Mouse (Mus musculus): ENCODE data around the gene Cdkn2aipnl. TPM values are rescaled to one million over a fixed set of nuclear protein-coding genes. Genes with fewer than 3 reads are reported as not detected.

The Cdkn2aipnl gene
- polyA plus RNA-seq, 1 experiment: 52.7 TPM

DNA sequence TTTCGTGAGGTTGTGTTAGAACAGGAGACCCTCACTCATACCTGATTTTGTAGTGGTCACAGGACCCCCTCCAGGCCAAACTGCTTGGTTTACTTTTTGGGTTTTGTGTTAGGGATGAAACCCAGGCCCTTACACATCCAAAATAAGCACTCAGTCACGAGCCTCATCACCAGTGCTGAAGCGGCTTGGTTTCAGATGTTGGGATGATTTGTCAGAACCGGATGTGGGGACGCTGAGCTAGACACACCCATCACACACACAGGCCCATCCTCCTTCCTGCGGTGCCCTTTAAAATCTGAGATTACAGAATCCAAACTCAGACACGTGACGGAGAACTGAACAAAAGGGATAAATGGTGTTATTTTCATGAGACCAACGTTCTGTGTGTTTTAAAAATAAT lies 1.4 kb downstream of the Cdkn2aipnl start:
- peaks cover 32% of the 10 kb centered on the region for H3K79me2 ChIP-seq (ENCODE audit: control insufficient read depth, insufficient read depth)
- H3K79me3 ChIP-seq (ENCODE audit: low read depth): peaks cover 14% of the 10 kb centered on the region
- no peak overlapping the region for H3K4me3 ChIP-seq (ENCODE audit: insufficient read depth, poor library complexity, severe bottlenecking)
- peaks cover 40% of the 10 kb centered on the region for H3K36me3 ChIP-seq (ENCODE audit: control insufficient read depth, insufficient read depth)
- TF ChIP-seq FOSL1 (IDR thresholded peaks at IDR 0.05; ENCODE audit: insufficient read depth, low read length, poor library complexity, severe bottlenecking): no peak
- TF ChIP-seq CTCF (IDR thresholded peaks at IDR 0.05; ENCODE audit: control insufficient read depth, insufficient read depth, insufficient read length): no peak
- no peak for TF ChIP-seq MYOG (IDR thresholded peaks at IDR 0.05; ENCODE audit: control insufficient read depth, extremely low read depth, insufficient read length)
- no peak for TF ChIP-seq CEBPB (IDR thresholded peaks at IDR 0.05; ENCODE audit: low read depth)
- no peak for TF ChIP-seq MYOD1 (IDR thresholded peaks at IDR 0.05; ENCODE audit: control insufficient read depth, insufficient read length, low read depth)
- H3K27me3 ChIP-seq (ENCODE audit: control insufficient read depth, insufficient read depth, insufficient read length): no peaks in the 10 kb centered on the region
- H3ac ChIP-seq (ENCODE audit: control insufficient read depth, insufficient read length, low read depth): no peak overlapping the region

DNA sequence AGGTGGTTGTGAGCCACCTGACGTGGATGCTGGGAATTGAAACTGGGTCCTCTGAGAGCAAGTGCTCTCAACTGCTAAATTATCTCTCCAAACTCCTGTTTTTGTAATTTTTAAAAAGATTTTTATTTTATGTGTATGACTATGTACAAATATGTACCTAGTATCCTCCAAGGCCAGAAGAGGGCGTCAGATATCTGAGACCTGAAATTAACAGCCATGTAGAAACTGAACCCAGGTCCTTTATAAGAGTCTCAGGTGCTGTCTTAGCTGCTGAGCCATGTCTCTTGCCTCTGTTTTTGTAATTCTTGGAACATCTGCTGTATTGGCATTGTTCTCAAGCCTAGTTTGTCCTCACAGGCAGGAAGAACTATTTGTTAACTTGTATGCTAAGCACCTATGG lies 2.0 kb downstream of the Cdkn2aipnl start:
- Histone ChIP-seq H3K27me3 (ENCODE audit: control insufficient read depth, insufficient read depth, insufficient read length) (no peaks in the 10 kb centered on the region), H3ac (ENCODE audit: control insufficient read depth, insufficient read length, low read depth) (no peak overlapping the region), H3K79me3 (ENCODE audit: low read depth) (peaks cover 14% of the 10 kb centered on the region), H3K79me2 (ENCODE audit: control insufficient read depth, insufficient read depth) (peaks cover 32% of the 10 kb centered on the region), H3K4me3 (ENCODE audit: insufficient read depth, poor library complexity, severe bottlenecking) (no peak overlapping the region), H3K36me3 (ENCODE audit: control insufficient read depth, insufficient read depth) (peaks cover 44% of the 10 kb centered on the region)
- no peak for TF ChIP-seq FOSL1 (IDR thresholded peaks at IDR 0.05; ENCODE audit: insufficient read depth, low read length, poor library complexity, severe bottlenecking)
- no peak for TF ChIP-seq MYOD1 (IDR thresholded peaks at IDR 0.05; ENCODE audit: control insufficient read depth, insufficient read length, low read depth)

DNA sequence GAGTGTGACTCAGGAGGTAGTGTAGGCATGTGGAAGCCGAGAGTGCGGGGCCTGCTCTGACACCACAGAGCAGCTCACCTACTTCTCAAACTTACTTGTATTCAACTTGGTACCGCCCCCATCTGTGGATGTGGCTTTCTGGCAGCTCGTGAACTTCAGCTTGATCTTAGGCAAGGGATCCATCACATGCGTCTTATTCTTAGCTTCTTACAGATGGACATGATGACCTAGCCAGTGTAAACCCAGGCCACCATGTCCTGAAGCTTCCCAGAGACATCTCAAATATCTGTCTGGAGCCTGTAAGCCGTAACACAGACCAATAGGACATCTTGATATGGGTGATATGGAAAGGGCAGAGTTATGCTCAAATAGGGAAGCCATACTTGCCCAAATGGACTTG lies 4.2 kb downstream of the Cdkn2aipnl start:
- Histone ChIP-seq H3K36me3 (ENCODE audit: control insufficient read depth, insufficient read depth) (peaks cover 64% of the 10 kb centered on the region), H3K79me3 (ENCODE audit: low read depth) (peaks cover 14% of the 10 kb centered on the region), H3K27me3 (ENCODE audit: control insufficient read depth, insufficient read depth, insufficient read length) (no peaks in the 10 kb centered on the region), H3K4me3 (ENCODE audit: insufficient read depth, poor library complexity, severe bottlenecking) (no peak overlapping the region), H3K79me2 (ENCODE audit: control insufficient read depth, insufficient read depth) (peaks cover 32% of the 10 kb centered on the region), H3ac (ENCODE audit: control insufficient read depth, insufficient read length, low read depth) (no peak overlapping the region)
- TF ChIP-seq CTCF (IDR thresholded peaks at IDR 0.05; ENCODE audit: control insufficient read depth, insufficient read depth, insufficient read length) (no peak), MAX (IDR thresholded peaks at IDR 0.05) (no peak), MYOD1 (IDR thresholded peaks at IDR 0.05; ENCODE audit: control insufficient read depth, insufficient read length, low read depth) (no peak), MYOG (IDR thresholded peaks at IDR 0.05; ENCODE audit: control insufficient read depth, extremely low read depth, insufficient read length) (no peak), FOSL1 (IDR thresholded peaks at IDR 0.05; ENCODE audit: insufficient read depth, low read length, poor library complexity, severe bottlenecking) (no peak), CEBPB (IDR thresholded peaks at IDR 0.05; ENCODE audit: low read depth) (no peak), USF1 (IDR thresholded peaks at IDR 0.05; ENCODE audit: low read depth) (no peak)

DNA sequence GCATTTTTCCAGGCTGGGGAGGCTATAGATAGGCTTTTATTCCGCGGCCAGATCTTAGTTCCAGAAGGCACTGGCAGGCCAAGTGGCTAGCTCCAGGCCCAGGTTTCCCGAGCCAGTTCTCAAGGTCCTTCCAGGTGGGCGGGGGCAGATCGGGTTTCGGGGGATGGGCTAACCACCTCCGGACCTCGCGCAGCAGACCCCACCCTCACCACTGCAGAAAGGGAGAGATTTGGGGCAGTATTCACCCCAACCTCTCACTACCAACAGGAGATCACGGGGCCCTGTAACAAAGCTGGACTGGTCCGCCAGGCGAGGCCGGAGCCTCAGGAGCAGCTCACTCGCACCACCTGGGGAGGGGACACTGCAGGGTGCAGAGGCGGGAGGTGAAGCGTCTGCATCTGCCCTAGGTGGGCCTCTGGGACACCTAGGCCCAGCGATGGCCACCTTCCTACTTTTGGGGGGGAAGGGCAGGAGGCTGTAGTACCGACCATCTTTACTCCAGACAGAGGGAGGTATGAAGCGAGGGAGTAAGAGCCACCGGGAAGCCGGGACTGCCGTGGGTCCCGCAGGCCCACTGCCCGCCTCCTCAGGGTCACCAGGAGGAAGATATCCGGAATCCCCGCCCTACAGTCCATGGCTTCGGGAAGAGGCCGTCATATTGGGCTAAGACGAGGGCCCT lies 32.3 kb downstream of the Cdkn2aipnl start:
- Histone ChIP-seq H3K4me3 (ENCODE audit: insufficient read depth, poor library complexity, severe bottlenecking) (peak overlapping the region; percentile 98), H3K79me3 (ENCODE audit: low read depth) (peaks cover 39% of the 10 kb centered on the region), H3ac (ENCODE audit: control insufficient read depth, insufficient read length, low read depth) (peak overlapping the region; percentile 81), H3K79me2 (ENCODE audit: control insufficient read depth, insufficient read depth) (peaks cover 62% of the 10 kb centered on the region), H3K27me3 (ENCODE audit: control insufficient read depth, insufficient read depth, insufficient read length) (no peaks in the 10 kb centered on the region), H3K36me3 (ENCODE audit: control insufficient read depth, insufficient read depth) (peaks cover 34% of the 10 kb centered on the region)
- TF ChIP-seq MYOG (IDR thresholded peaks at IDR 0.05; ENCODE audit: control insufficient read depth, extremely low read depth, insufficient read length): no peak
- TF ChIP-seq FOSL1 (IDR thresholded peaks at IDR 0.05; ENCODE audit: insufficient read depth, low read length, poor library complexity, severe bottlenecking): no peak
- TF ChIP-seq MYOD1 (IDR thresholded peaks at IDR 0.05; ENCODE audit: control insufficient read depth, insufficient read length, low read depth): no peak
- no peak for TF ChIP-seq CEBPB (IDR thresholded peaks at IDR 0.05; ENCODE audit: low read depth)
- no peak for TF ChIP-seq USF1 (IDR thresholded peaks at IDR 0.05; ENCODE audit: low read depth)
- no peak for TF ChIP-seq MAX (IDR thresholded peaks at IDR 0.05)
- TF ChIP-seq CTCF (IDR thresholded peaks at IDR 0.05; ENCODE audit: control insufficient read depth, insufficient read depth, insufficient read length): no peak

DNA sequence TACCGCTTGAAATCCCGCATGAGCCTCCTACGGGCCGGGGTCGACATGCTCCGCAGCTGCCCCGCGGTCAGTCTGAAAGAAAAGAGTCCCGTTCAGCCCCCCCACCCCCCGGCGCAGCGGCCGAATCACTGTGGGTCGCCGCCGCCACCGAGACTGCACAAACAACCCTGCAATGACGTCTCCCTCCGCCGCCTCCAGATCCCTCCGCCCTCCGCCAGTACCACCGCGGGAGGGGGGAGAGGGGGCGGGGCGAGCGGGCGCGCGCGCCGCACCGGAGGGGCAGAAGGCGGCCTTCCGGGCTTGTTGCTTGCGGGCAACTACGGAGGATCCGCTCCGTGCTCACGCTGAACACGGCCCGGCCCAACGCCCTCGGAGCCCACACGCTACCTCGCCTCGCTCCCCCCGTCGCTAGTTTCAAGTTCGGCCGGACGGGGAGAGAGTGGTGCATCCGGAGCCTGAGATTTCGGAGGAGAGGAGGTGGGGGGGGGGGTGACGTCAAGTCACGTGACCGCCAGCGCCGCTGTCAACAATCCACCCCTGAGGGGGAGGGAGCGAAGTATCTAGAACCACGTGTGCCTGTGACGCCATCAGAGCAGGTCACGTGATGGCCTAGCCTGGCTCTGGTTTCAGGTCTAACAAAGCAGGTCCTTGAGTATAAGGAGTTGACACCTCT lies 33.0 kb downstream of the Cdkn2aipnl start, which contains the start of gene Ube2b:
Gene Ube2b (minus strand): TSS at position 473 of the 673 bp plus-strand sequence.
- H3K27me3 ChIP-seq (ENCODE audit: control insufficient read depth, insufficient read depth, insufficient read length): no peaks in the 10 kb centered on the region
- peak within 1 kb of the TSS; percentile 98 for H3K4me3 ChIP-seq (ENCODE audit: insufficient read depth, poor library complexity, severe bottlenecking)
- H3K79me3 ChIP-seq (ENCODE audit: low read depth): peaks cover 39% of the 10 kb centered on the region
- no peak for TF ChIP-seq CEBPB (IDR thresholded peaks at IDR 0.05; ENCODE audit: low read depth)
- peak; percentile 96 for TF ChIP-seq MAX (IDR thresholded peaks at IDR 0.05)
- peak; percentile 100 for TF ChIP-seq USF1 (IDR thresholded peaks at IDR 0.05; ENCODE audit: low read depth)
- H3K36me3 ChIP-seq (ENCODE audit: control insufficient read depth, insufficient read depth): peaks cover 27% of the 10 kb centered on the region
- peaks cover 63% of the 10 kb centered on the region for H3K79me2 ChIP-seq (ENCODE audit: control insufficient read depth, insufficient read depth)
- peak within 1 kb of the TSS; percentile 98 for H3ac ChIP-seq (ENCODE audit: control insufficient read depth, insufficient read length, low read depth)

DNA sequence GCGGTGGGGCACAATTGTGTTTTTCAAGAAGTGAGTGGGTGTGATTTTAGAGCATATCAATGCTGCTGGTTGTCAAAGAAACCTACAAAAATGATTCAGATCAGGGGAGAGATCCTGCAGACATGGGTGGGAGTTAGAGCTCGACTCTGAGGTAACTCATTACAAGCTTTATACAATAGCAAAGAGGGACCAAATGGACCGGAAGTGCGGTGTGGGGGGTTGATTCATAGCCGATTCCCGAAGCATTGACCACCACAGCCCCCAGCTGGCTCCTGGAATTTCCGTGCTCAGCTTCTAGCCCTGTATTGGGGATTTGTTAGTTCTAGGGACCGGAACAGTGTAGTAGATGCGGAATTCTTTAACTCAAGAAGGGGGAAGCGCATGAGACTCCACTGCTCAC lies 33.9 kb downstream of the Cdkn2aipnl start:
- Histone ChIP-seq H3K79me3 (ENCODE audit: low read depth) (peaks cover 35% of the 10 kb centered on the region), H3ac (ENCODE audit: control insufficient read depth, insufficient read length, low read depth) (no peak overlapping the region), H3K79me2 (ENCODE audit: control insufficient read depth, insufficient read depth) (peaks cover 54% of the 10 kb centered on the region), H3K4me3 (ENCODE audit: insufficient read depth, poor library complexity, severe bottlenecking) (no peak overlapping the region), H3K36me3 (ENCODE audit: control insufficient read depth, insufficient read depth) (peaks cover 18% of the 10 kb centered on the region), H3K27me3 (ENCODE audit: control insufficient read depth, insufficient read depth, insufficient read length) (no peaks in the 10 kb centered on the region)
- TF ChIP-seq USF1 (IDR thresholded peaks at IDR 0.05; ENCODE audit: low read depth) (no peak), MAX (IDR thresholded peaks at IDR 0.05) (no peak), FOSL1 (IDR thresholded peaks at IDR 0.05; ENCODE audit: insufficient read depth, low read length, poor library complexity, severe bottlenecking) (no peak), CEBPB (IDR thresholded peaks at IDR 0.05; ENCODE audit: low read depth) (no peak), MYOD1 (IDR thresholded peaks at IDR 0.05; ENCODE audit: control insufficient read depth, insufficient read length, low read depth) (no peak), MYOG (IDR thresholded peaks at IDR 0.05; ENCODE audit: control insufficient read depth, extremely low read depth, insufficient read length) (no peak), CTCF (IDR thresholded peaks at IDR 0.05; ENCODE audit: control insufficient read depth, insufficient read depth, insufficient read length) (no peak)

Measured in C2C12 (cell line).